Mouse (Mus musculus) kidney, embryonic 16.5 days (tissue): ENCODE results near the gene Cep57l1. TPM values are rescaled to one million over a fixed set of nuclear protein-coding genes. Genes with fewer than 3 reads are reported as not detected.

Experiments used
- ATAC-seq: fragments of 200-750 bp; cut with Nextera tagmentation; 2 replicates; pipeline ENCODE4 v1.8.0; 2017; ENCODE audit warnings: moderate TSS enrichment; ENCODE audit not compliant: low FRiP score, low TSS enrichment
- H3K27ac ChIP-seq: fragments of 300-500 bp; sonication (generic); 2 replicates; pipeline ENCODE4 v1.5.1; 2014; ENCODE audit warnings: low read length
- H3K27me3 ChIP-seq: fragments of 300-500 bp; sonication (generic); 2 replicates; pipeline ENCODE4 v1.6.1; 2014; ENCODE audit warnings: low read length, control low read depth, mixed read lengths; ENCODE audit not compliant: insufficient read depth
- H3K36me3 ChIP-seq: fragments of 300-500 bp; sonication (generic); 2 replicates; pipeline ENCODE4 v1.6.1; 2014; ENCODE audit warnings: low read length, control low read depth, mixed read lengths; ENCODE audit not compliant: insufficient read depth
- H3K4me1 ChIP-seq: fragments of 300-500 bp; sonication (generic); 2 replicates; pipeline ENCODE4 v1.6.1; 2014; ENCODE audit warnings: low read length, control low read depth, mixed read lengths; ENCODE audit not compliant: insufficient read depth
- H3K4me2 ChIP-seq: fragments of 300-500 bp; sonication (generic); replicated peaks from 2 replicates; pipeline ENCODE4 v1.6.1; 2014; ENCODE audit warnings: low read depth, low read length
- H3K4me3 ChIP-seq: fragments of 300-500 bp; sonication (generic); 2 replicates; pipeline ENCODE4 v1.5.1; 2014; ENCODE audit warnings: mild to moderate bottlenecking, low read length
- H3K9ac ChIP-seq: fragments of 300-500 bp; sonication (generic); replicated peaks from 2 replicates; pipeline ENCODE4 v1.6.1; 2014; ENCODE audit warnings: low read length
- H3K9me3 ChIP-seq: fragments of 300-500 bp; sonication (generic); 2 replicates; pipeline ENCODE4 v1.6.1; 2016; ENCODE audit warnings: low read length, control low read depth
- WGBS: fragments of 180-500 bp; shearing (Covaris S2); extraction: QIAGEN DNeasy Blood & Tissue Kit; methylation state at CpG from one replicate; pipeline ENCODE4 v1.1.7; 2014; 5-methylcytosine and 5-hydroxymethylcytosine counted together
- polyA plus RNA-seq: library from polyadenylated mRNA; unstranded; fragments of >200 nt; fragmentation: Nextera tagmentation; extraction: Ambion mirVana; gene quantifications from 2 replicates; pipeline ENCODE4 v1.2.1, GENCODE M21; 2015

Cep57l1 gene
- polyA plus RNA-seq, 1 experiment from 2014 or later, result 24.2 TPM

DNA sequence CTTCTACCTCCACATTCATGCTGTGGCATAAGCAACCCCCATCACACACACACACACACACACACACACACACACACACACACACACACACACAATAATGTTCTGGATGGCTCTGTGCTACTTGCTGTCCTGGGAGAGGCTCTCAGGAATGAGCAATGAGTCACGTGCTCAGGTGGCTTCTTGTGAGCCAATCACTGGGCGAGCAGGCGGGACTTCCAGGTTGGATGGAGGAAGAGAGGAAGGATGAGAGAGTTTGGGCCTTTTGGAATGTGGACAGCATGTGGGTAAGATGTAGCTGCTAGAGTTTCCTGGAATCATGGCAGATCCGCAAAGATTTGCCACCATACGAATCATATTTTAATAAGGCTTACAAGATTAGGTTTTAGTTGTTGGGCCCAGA is 52.4 kb downstream of the Cep57l1 start:
- ATAC-seq, result no peak
- H3K4me2 ChIP-seq, result no peak overlapping the region
- no peak overlapping the region for H3K9ac ChIP-seq
- no peaks in the 10 kb centered on the region for H3K27me3 ChIP-seq
- no peaks in the 10 kb centered on the region for H3K36me3 ChIP-seq
- 93% methylated on average over 5 of the region's 5 CpGs for WGBS
- no peaks in the 10 kb centered on the region for H3K9me3 ChIP-seq
- H3K4me1 ChIP-seq, result no peaks in the 10 kb centered on the region
- H3K27ac ChIP-seq, result no peak overlapping the region
- H3K4me3 ChIP-seq, result no peak overlapping the region

GRCm38 (mm10) chr10:41751867-41752480 is 57.7 kb downstream of the Cep57l1 start:
- Histone ChIP-seq H3K9ac (no peak overlapping the region), H3K4me1 (no peaks in the 10 kb centered on the region), H3K4me2 (no peak overlapping the region), H3K9me3 (no peaks in the 10 kb centered on the region), H3K27ac (no peak overlapping the region), H3K4me3 (no peak overlapping the region), H3K36me3 (no peaks in the 10 kb centered on the region), H3K27me3 (no peaks in the 10 kb centered on the region)
- ATAC-seq, result no peak
- WGBS, result 78% methylated on average over 14 of the region's 14 CpGs

GRCm38 (mm10) chr10:41749306-41749705 is 60.4 kb downstream of the Cep57l1 start:
- no peak for ATAC-seq
- WGBS, result 81% methylated on average over 3 of the region's 3 CpGs
- Histone ChIP-seq H3K36me3 (no peaks in the 10 kb centered on the region), H3K4me2 (no peak overlapping the region), H3K4me1 (no peaks in the 10 kb centered on the region), H3K27me3 (no peaks in the 10 kb centered on the region), H3K9ac (no peak overlapping the region), H3K9me3 (no peaks in the 10 kb centered on the region), H3K4me3 (no peak overlapping the region), H3K27ac (no peak overlapping the region)

DNA sequence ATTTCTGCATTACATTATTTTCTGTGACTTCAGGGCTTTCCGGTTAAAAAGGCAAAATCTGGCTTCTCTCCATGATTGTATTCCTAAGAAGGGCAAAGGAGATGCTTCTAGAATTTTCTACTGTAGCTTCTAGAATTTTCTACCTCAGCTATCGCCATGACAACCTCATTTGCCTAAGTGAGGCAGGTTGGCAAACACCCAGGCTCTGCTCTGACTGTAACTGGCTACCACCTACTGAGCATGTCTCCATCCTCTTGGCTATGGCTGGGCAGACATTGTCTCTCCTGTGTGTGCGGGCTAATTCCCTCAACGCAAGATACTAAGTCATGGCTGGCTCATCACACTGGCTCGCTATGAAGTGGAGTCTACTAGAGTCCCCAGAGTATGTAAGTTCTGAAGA is 63.1 kb downstream of the Cep57l1 start:
- Histone ChIP-seq H3K4me1 (no peaks in the 10 kb centered on the region), H3K9ac (no peak overlapping the region), H3K4me2 (no peak overlapping the region), H3K27ac (no peak overlapping the region), H3K4me3 (no peak overlapping the region), H3K9me3 (no peaks in the 10 kb centered on the region), H3K36me3 (0 out of 2 replicates have a peak, but pooled peaks cover 3% of the 10 kb centered on the region), H3K27me3 (no peaks in the 10 kb centered on the region)
- WGBS, result 93% methylated on average over 5 of the region's 5 CpGs
- ATAC-seq, result no peak

GRCm38 (mm10) chr10:41744006-41744405 is 65.7 kb downstream of the Cep57l1 start:
- H3K4me1 ChIP-seq, result no peaks in the 10 kb centered on the region
- no peak overlapping the region for H3K4me2 ChIP-seq
- H3K27ac ChIP-seq, result no peak overlapping the region
- no peaks in the 10 kb centered on the region for H3K27me3 ChIP-seq
- WGBS, result 82% methylated on average over 4 of the region's 4 CpGs
- no peak overlapping the region for H3K9ac ChIP-seq
- H3K36me3 ChIP-seq, result 0 out of 2 replicates have a peak, but pooled peaks cover 3% of the 10 kb centered on the region
- no peak overlapping the region for H3K4me3 ChIP-seq
- no peak for ATAC-seq
- H3K9me3 ChIP-seq, result no peaks in the 10 kb centered on the region

- no peak overlapping the region for H3K9ac ChIP-seq
- H3K27ac ChIP-seq, result no peak overlapping the region
- H3K4me1 ChIP-seq, result no peaks in the 10 kb centered on the region
- H3K9me3 ChIP-seq, result no peaks in the 10 kb centered on the region
- H3K4me3 ChIP-seq, result no peak overlapping the region
- no peak for ATAC-seq
- no peak overlapping the region for H3K4me2 ChIP-seq
- H3K36me3 ChIP-seq, result peaks cover 15% of the 10 kb centered on the region; the same call in 1 of the 2 replicates
- no peaks in the 10 kb centered on the region for H3K27me3 ChIP-seq
- 82% methylated on average over 2 of the region's 2 CpGs for WGBS
These were observed 69.5 kb downstream of the Cep57l1 start for GRCm38 (mm10) chr10:41740221-41740620.

GRCm38 (mm10) chr10:41737245-41737644 is 72.4 kb downstream of the Cep57l1 start:
- no peaks in the 10 kb centered on the region for H3K9me3 ChIP-seq

DNA sequence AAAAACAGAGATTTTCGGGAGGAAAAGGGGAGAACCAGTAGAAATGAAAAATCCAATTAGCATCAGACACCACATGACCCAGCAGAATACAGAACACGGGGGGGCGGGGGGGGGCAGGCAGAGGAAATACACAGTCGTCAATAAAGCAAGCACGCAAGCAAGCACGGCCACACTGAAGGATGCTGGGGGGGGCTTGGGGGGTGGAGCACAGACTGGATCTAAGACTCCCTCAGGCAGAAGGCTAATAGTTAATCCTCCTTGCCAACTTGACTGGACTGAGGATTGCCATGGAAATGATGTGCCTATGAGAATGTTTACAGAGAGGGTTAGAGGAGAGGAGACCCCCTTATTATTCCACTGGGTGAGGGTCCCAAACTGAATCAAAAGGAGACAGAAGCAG is 74.3 kb downstream of the Cep57l1 start:
- no peaks in the 10 kb centered on the region for H3K4me1 ChIP-seq
- no peak for ATAC-seq
- no peak overlapping the region for H3K9ac ChIP-seq
- H3K36me3 ChIP-seq, result peaks cover 12% of the 10 kb centered on the region; the same call in 1 of the 2 replicates
- H3K27me3 ChIP-seq, result no peaks in the 10 kb centered on the region
- H3K4me2 ChIP-seq, result no peak overlapping the region
- 83% methylated on average over 6 of the region's 6 CpGs for WGBS
- H3K4me3 ChIP-seq, result no peak overlapping the region
- H3K27ac ChIP-seq, result no peak overlapping the region
- no peaks in the 10 kb centered on the region for H3K9me3 ChIP-seq

More at GRCm38 (mm10) chr10:41737245-41737644, 72.4 kb downstream of the Cep57l1 start:
- H3K27ac ChIP-seq, result no peak overlapping the region
- peaks cover 12% of the 10 kb centered on the region; the same call in 1 of the 2 replicates for H3K36me3 ChIP-seq
- no peak for ATAC-seq
- no peak overlapping the region for H3K9ac ChIP-seq
- H3K4me2 ChIP-seq, result no peak overlapping the region
- no peaks in the 10 kb centered on the region for H3K27me3 ChIP-seq
- no peak overlapping the region for H3K4me3 ChIP-seq
- H3K4me1 ChIP-seq, result no peaks in the 10 kb centered on the region
- WGBS, result 88% methylated on average over 16 of the region's 16 CpGs

DNA sequence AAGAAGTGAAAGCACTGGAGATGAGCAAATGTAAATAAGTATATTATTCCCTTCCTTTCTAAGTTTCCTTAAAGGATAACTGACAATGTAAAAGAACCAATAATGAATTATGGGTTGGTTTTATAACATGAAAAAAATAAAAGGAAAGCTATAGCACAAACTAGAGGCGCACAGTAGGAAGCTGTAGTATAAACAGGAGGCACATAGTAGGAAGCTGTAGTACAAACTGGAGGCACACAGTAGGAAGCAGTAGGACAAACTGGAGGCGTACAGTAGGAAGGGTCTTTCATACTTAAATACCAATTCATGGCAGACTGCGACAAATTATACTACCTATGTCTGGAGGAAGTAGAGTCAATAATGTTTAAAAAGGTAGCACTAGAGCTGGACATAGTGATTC is 76.5 kb downstream of the Cep57l1 start:
- H3K9me3 ChIP-seq, result no peaks in the 10 kb centered on the region
- no peaks in the 10 kb centered on the region for H3K4me1 ChIP-seq
- no peak overlapping the region for H3K27ac ChIP-seq
- H3K36me3 ChIP-seq, result peaks cover 9% of the 10 kb centered on the region; the same call in 1 of the 2 replicates
- no peak for ATAC-seq
- no peaks in the 10 kb centered on the region for H3K27me3 ChIP-seq
- H3K4me2 ChIP-seq, result no peak overlapping the region
- WGBS, result 96% methylated on average over 3 of the region's 3 CpGs
- H3K9ac ChIP-seq, result no peak overlapping the region
- H3K4me3 ChIP-seq, result no peak overlapping the region

GRCm38 (mm10) chr10:41731932-41732331 is 77.7 kb downstream of the Cep57l1 start:
- 75% methylated on average over 4 of the region's 4 CpGs for WGBS
- no peak overlapping the region for H3K27ac ChIP-seq

More at GRCm38 (mm10) chr10:41731932-41732331, 77.7 kb downstream of the Cep57l1 start:
- no peaks in the 10 kb centered on the region for H3K4me1 ChIP-seq
- no peak for ATAC-seq
- no peak overlapping the region for H3K4me2 ChIP-seq
- no peaks in the 10 kb centered on the region for H3K27me3 ChIP-seq
- no peak overlapping the region for H3K9ac ChIP-seq
- H3K36me3 ChIP-seq, result peaks cover 7% of the 10 kb centered on the region
- 0 out of 2 replicates have a peak, but pooled peaks cover 5% of the 10 kb centered on the region for H3K9me3 ChIP-seq
- no peak overlapping the region for H3K4me3 ChIP-seq
